Mouse (Mus musculus): ENCODE data around the gene Usp21. TPM values are rescaled to one million over a fixed set of nuclear protein-coding genes. Genes with fewer than 3 reads are reported as not detected.
"Not testable (repeated sequence)": the region's sequence is repeated elsewhere in the genome, so short reads cannot be mapped to it uniquely, and the experiment has no call there.

Usp21 gene
- polyA plus RNA-seq (2012; rRNA removed), result 73.0 and 83.2 TPM in 2 replicates

DNA sequence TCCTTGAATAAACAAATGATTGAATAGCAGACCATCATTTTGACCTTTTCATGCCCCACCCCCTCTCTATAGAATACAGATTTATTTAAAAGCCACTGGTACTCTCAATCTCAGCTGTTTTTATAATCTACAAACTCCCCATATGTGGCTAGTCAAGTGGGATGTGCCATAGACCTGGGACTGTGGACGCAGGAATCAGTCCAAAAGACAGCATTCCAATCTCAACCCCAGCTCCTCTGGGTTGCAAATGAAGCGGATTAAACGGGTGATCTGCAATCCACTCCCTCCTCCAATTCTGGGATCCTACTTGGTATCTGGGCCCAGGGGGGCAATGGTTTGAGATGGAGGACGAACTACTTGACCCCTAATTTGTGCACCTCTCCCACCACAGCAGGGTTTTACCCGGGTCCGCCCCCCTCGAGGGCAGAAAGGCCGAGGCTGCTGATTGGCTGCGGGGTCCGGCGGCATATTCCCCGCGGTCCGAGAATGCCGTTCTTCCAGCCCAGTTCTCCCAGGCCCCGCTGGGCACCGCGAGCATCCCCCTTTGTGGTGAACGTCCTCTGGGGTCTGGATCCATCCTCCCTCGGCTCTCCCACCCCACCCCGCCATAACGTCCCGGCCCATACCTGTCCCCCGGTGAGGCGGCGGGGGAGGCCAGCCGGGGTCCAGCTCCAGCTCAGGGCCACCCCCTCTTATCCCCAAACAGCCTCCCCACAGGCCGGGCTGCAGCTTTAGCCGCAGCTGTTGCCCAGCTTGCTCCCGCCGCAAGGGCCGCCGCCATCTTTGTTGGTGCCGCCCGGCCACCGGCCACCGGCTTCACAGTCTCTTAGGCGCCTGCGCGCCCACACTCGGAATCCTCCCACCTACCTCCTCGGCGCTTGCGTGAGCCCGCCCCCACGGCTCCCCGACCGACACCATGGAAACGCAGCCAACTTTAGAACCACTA lies at the start of gene Usp21:
Gene Usp21 (minus strand): TSS at position 856 of the 946 bp plus-strand sequence.
- DNase-seq (ENCODE audit: extremely low spot score in 1 of 2, low spot score in 1 of 2), result peak; percentile 87 to 95

DNA sequence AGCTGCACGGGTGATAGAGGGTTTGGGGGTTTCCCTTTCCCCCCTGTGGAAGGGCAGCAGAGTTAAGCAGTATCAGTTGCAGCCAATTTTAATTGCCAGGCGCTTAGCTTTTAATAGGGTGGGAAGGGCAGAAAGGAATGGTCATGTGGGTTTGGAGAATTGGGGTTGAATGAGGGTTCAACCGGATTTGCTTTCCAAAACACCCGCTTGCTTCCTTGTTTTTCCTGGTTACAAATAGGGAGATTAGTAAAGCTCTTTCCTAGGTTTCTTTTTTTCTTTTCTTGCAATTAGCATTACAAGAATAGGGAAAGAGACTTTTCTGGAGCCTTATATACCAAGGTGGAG lies 42.4 kb upstream of the Usp21 start:
- peak in 1 of 2 experiments; percentile 25 for DNase-seq (ENCODE audit: extremely low spot score in 1 of 2, low spot score in 1 of 2)

DNA sequence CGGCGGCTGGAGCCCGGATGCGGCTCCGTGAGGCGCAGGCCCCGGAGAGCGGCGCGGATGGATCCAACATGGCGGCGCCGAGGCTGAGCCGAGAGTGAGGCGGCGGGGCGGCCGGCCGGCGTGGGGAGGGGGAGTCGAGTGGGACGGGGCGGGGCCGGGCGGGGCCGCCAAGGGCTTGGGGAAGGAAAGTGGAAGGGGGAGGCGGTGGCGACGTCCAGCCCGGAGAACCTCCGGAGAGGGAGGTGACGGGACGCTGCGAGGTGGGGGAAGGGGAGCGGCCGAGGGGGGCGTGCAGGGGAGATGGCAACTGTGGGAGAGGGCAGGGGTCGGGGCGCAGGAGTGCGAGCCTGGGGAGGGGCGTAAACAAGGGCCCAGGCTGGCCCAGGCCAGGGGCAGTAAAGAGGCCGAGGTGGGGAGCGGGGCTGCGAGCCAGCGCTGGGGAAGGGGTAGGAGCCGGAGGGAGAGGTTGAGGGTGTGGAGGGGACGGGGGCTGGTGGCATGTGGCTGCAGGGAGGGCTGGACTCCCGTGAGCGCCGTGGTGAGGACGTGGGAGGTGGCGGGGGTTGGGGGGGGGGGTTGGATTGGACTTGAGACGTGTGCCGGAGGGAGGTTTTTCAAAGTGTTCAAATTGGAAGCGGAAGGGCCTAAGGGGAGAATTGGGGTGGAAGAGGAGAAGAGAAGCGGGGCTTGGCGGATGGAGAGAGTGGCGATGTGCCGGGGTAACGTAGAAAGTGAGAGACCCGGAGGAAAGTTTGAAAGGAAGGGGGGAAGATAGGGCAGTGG lies 41.8 kb upstream of the Usp21 start:
- DNase-seq (ENCODE audit: extremely low spot score in 1 of 2, low spot score in 1 of 2), result peak in 1 of 2 experiments; percentile 19

DNA sequence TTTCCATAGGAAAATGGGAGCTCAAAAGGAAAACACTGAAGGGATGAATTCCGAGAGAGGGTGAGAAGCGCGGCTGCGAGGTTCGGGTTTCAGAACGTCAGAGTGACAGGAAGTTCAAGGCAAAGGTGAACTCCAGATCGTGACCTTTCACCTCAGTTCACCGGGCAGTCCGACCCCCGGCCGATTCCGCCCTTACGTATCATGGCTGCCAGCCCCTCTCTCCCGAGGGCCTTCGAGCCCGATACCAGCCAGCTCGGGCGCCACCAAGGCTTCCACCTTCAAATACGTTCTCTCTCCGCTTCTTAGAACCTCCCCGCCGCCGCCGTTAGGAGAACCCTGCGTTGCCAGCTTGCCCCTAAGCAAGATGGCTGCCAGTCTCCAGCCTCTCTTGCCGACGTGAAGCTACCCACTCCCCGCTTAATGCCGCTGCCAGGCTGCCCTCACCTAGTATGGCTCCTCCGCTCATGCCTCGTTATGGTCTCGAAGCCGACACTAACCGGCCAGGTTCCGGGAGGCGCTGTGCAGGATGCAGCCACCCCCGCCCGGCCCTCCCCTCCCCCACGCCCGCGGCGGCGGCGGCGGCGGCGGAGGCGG lies 41.1 kb upstream of the Usp21 start, which contains the start of gene Dedd:
Gene Dedd (plus strand): TSS at position 307 of the 594 bp plus-strand sequence.
- peak; percentile 93 to 94 for DNase-seq (ENCODE audit: extremely low spot score in 1 of 2, low spot score in 1 of 2)

DNA sequence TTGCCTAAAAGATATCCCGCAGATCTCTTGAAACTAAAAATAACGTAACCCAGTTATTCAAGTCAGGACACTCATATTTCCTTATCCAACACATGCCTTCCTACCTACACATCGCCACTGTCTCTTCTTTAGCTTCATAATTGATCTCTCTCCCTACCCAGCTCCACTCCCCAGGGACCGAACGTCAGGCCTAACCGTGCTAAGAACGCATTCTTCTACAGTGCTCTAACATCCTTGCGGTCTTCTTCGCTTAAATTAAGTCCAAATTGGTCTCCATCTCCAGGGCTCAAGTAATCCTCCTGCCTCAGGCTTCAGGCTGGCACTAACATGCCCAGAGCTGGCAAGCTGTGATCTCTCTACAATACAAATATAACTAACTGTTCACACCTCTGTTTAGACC lies 40.5 kb upstream of the Usp21 start:
- no peak for DNase-seq (ENCODE audit: extremely low spot score in 1 of 2, low spot score in 1 of 2)

DNA sequence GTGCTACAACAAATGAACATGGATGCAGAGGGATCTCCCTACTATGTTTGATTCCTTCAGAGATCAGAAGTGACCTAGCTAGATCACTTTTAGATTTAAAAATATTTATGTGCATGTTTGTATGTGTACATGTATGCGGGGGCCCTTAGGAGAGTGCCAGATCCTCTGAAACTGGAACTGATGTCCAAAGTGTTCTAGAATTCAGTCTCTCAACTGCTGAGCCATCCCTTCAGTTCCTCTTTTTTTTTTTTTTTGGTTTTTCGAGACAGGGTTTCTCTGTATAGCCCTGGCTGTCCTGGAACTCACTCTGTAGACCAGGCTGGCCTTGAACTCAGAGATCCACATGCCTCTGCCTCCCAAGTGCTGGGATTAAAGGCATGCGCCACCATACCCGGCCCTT lies 38.8 kb upstream of the Usp21 start:
- not testable (repeated sequence) for DNase-seq (ENCODE audit: extremely low spot score in 1 of 2, low spot score in 1 of 2)

DNA sequence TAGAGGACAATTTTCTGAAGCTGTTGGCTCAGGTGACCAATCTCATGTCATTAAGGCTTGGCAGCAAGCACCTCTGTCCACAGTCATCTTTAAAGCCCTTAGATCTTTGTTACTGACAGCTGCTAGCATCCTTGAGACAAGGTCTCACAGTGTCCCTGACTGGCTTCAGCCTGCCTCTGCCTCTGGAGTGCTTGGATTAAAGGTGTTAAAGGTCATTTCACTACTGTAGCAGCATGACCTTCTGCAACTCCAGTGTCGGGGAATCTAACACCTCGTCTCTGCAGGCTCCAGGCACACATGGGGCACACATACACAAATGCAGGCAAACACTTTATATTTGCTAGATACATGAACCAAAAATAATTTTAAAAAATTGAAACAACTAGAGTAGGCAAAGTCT lies 37.8 kb upstream of the Usp21 start:
- no peak for DNase-seq (ENCODE audit: extremely low spot score in 1 of 2, low spot score in 1 of 2)

DNA sequence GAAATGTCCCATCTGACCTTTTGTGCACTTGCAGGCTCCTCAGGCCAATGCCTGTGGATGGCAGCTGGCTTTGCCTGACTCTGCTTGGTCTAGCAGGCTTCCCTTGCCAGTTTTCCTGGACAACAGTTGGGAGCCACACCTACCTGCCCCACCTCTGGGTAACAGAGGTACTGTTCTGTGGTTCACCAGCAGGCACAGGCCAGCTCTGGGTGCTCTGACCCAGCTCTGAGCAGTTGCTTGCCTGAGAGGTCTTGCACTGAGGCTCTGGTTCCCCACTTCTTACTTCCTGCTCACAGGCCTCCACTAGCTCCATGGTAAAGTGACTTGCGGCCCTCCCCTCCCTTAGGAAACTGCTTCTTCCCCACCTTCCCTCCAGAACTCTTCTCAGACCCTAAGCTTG lies 34.2 kb upstream of the Usp21 start:
- DNase-seq (ENCODE audit: extremely low spot score in 1 of 2, low spot score in 1 of 2), result no peak

DNA sequence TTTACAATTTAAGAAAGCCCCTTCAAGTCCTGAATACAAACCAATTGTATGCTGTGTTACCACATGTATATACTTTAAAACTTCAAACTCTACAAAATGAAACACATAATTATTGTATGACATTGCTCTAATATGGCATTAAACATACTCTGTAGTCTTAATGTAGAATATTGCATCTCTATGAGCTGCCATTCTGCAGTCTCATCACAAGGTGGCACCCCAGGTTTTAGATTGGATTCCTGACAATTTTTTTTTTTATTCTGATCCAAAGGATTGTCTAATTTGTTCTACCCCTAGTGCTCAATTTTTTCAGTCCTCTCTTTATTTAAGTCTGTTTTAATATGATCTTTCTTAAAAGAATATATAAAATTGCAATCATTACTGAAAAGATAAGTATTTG lies 33.6 kb upstream of the Usp21 start:
- no peak for DNase-seq (ENCODE audit: extremely low spot score in 1 of 2, low spot score in 1 of 2)

DNA sequence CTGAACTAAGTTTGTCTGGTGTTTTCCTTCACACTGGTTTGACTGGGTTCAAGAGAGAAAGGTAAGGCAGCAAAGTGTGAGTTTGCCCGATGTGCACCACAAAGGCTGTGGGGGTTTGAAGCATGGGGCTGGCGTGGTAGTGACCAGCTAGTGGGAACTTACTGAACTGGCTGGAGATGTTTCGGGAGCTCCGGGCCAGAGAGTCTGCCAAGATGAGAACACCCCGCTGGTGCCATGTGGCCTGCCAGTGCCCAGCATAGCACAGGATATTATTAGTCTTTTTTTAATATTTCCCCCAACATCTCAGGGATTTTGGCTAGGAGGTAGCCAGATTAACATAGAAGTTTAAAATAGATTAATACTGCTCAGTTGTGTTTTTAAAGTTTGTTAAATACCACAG lies 32.4 kb upstream of the Usp21 start:
- no peak for DNase-seq (ENCODE audit: extremely low spot score in 1 of 2, low spot score in 1 of 2)

DNA sequence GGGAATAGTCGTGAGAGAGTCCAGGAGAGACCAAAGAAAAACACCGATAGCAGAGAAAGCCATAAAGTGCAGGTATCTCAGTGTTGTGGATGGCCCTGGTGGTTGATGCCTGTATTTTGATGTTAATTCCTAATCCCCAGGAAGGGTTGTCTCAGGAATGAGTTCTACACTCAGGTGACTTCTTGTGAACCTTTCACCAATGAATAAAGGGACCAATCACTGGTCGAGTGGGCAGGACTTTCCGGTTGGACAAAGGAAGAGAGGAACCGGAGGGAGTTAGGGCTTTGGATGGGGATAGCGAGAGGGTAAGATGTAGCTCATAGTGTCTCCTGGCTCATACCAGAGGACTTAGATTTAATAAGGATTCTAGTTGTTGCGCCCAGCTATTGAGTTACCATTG lies 32.0 kb upstream of the Usp21 start:
- no peak for DNase-seq (ENCODE audit: extremely low spot score in 1 of 2, low spot score in 1 of 2)

DNA sequence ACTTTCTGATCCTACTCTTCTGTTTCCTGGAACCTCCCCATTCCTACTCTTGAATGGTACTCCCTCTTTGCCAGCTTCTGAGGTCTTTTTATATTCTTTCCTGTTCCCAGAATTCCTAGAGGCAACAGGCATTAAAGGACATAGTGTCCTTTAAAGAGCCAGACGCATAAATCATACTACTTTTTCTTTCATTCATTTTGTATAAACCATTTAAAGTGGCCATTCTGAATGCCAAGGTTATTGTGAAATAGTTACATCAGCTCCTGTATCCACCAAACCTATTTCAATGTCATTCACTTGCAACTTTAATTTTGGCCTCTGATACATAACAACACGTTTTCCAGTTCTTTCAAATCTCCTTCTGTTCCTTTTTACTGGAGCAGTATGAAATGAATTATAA lies 21.5 kb upstream of the Usp21 start:
- no peak for DNase-seq (ENCODE audit: extremely low spot score in 1 of 2, low spot score in 1 of 2)

DNA sequence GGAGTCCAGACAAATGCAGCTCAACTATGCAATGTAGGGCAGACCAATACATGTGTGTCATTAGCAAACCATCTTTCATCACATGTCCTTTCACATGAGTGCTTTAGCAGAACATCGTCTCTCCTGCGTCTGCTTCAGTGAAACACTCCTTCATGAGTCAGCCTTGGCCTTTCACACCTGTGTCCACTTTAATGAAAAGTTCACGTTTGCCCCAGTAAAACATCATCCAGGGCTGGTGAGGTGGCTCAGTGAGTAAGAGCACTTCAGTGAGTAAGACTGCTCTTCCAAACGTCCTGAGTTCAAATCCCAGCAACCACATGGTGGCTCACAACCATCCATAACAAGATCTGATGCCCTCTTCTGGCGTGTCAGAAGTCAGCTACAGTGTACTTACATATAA lies 18.4 kb upstream of the Usp21 start:
- DNase-seq (ENCODE audit: extremely low spot score in 1 of 2, low spot score in 1 of 2), result not testable (repeated sequence)

DNA sequence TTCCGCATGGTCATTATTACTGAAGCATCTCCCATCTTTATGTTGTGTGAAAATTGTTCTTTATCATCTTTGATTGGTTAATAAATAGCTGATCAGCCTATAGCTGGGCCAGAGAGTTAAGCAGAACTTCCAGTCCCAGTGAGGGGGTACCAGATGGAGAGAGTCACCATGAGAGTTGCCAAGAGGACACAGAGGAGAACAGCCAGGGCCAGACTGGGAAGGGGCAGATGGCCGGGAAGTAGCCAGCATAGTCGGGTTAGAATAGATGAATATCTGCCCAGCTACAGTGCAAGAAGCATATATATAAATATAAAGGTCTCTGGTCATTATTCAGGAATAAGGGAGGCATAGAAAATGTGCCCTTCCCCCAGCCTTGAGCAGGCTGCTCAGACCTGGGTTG lies 10.4 kb upstream of the Usp21 start:
- DNase-seq (ENCODE audit: extremely low spot score in 1 of 2, low spot score in 1 of 2), result no peak

DNA sequence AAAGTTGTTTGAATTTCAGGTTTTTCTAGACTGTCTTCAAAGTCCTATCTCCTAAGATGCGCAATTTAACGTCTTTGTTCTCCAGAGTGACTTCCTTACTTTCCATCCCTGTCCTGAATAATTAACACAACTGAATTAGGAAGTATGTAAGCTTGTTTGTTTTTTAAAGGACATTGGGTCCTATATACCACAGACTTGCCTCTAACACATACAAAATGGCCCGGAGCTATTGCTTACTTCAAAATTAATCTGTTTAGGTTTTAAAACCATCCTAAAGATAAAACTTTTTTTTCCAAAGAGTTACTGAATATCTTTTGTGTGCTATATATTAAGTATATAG lies 7.2 kb upstream of the Usp21 start:
- no peak for DNase-seq (ENCODE audit: extremely low spot score in 1 of 2, low spot score in 1 of 2)

DNA sequence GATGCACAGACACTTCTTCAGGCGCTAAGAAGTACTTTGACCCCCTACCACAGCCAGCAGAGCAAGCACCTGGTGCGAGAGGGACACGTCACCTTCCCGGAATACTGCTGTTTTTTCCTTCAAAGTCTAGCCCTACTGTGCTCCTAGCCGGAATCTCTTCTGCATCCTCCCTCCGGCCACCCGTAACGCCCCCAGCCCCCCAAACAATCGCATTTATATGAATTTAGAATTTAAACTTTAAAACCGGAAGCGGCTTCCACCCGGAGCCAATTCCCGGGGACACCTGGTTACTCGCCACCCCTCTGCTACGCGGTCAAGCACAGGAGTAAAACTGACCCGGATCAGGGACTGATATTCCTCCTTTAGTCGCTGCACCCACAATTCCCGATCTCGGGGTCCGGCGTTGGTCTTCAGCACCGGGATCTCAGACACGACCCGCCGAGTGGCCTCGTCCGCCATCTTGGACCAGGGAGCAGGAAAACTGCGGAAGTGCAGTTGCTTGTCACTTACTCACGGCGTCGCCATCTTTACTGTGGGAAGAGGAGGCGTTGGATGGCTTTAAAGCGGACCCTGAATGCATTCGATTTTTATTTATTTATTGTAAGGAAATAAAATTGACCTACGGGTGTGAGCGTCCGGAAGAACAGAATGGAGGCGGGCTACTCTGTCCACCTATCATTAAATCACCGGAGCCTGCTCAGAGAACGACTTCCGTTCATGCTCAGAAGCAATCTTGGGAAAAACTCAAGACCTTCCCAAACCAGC lies 6.7 kb upstream of the Usp21 start, which contains the start of gene Ufc1:
Gene Ufc1 (minus strand): TSS at position 727 of the 765 bp plus-strand sequence.
- DNase-seq (ENCODE audit: extremely low spot score in 1 of 2, low spot score in 1 of 2), result peak; percentile 68 to 86

DNA sequence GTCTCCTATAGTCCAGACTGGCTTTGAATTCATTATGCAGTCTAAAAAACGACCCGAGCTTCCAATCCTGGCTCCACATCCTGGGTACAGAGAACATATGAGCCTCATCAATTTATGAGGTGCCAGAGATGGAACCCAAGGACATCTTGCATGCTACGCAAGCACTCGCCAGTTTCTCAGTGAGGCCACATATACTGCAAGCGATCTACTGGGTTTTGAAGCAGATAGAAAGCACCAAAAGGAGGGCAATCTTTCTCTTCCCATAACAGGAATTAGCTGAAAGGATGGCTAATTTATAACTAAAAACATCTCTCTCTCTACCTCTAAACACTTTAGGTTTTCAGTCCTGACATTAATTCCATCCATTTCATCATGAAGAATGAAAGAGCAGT lies 6.1 kb upstream of the Usp21 start:
- DNase-seq (ENCODE audit: extremely low spot score in 1 of 2, low spot score in 1 of 2), result no peak

DNA sequence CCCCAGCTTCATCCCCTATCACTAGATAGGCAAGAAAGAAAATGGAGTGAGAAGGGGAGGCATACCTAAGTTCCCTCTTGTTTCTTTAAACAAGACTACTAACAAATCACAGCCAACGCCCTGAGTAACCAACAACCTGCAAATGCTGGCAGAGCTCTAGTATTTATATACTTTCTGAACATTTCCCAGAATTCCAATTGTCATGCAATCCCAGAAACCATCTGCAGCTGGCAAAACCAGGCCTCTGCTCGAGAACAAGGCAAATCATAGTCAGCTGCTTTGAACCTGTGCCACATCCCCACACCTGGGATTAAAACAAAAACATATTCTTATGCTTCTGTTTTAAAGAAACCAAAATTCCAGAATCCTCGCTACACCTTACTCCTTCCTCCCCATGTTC lies 5.6 kb upstream of the Usp21 start:
- DNase-seq (ENCODE audit: extremely low spot score in 1 of 2, low spot score in 1 of 2), result no peak

DNA sequence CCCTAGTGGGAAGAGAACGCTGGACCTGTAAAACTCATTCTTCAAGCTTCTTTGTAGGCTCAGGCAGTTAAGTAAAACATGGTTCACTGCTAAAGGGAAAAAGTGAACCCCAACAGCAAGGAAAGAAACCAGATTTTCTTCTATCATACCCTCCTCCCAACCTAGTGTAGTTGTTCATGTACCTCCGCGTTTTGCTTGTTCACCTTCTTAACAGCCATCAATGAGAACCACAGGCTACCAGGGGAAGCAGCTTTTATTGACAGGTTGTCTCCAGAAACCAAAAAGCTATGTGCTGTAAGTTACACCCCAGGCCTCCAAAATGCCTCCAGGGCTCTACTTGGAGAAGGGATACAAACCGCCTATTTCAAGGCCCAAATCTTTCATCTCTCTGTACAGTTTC lies 537 bp upstream of the Usp21 start:
- no peak for DNase-seq (ENCODE audit: extremely low spot score in 1 of 2, low spot score in 1 of 2)

DNA sequence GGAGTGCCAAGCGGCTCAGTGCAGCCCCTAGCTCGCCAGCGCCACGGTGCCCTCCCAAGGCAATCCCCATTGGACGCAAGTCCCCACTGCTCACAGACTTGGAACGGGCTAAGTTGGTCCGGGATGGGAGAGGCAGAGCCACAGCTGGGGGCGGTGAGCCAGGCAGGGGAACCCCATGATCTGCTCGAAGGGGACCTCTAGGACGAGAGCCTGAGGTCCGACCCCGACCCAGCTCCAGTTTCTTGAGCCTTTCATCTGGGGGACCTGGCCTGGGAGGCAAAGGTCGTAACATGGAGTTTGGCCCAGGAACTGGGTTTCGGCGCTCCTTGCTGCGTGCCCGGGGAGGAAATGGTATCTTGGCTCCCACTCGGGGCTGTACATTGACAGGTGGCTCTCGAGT lies 1.3 kb downstream of the Usp21 start:
- no peak for DNase-seq (ENCODE audit: extremely low spot score in 1 of 2, low spot score in 1 of 2)

Data from frontal cortex, adult 2 months (tissue).